Mouse (Mus musculus) midbrain, embryonic 12.5 days (tissue): ENCODE results near the gene S100b. TPM values are rescaled to one million over a fixed set of nuclear protein-coding genes. Genes with fewer than 3 reads are reported as not detected.

Experiments
- ATAC-seq: fragments of 200-750 bp; cut with Nextera tagmentation; 2 replicates; pipeline ENCODE4 v1.8.0; 2017; ENCODE audit warnings: low read depth, moderate TSS enrichment, moderate library complexity; ENCODE audit not compliant: low FRiP score
- H3K27ac ChIP-seq: fragments of 300-500 bp; sonication (generic); replicated peaks from 2 replicates; pipeline ENCODE4 v1.5.1; 2016; ENCODE audit warnings: mild to moderate bottlenecking
- H3K27me3 ChIP-seq: fragments of 300-500 bp; sonication (generic); 2 replicates; pipeline ENCODE4 v1.6.1; 2016; ENCODE audit warnings: mild to moderate bottlenecking
- H3K36me3 ChIP-seq: fragments of 300-500 bp; sonication (generic); 2 replicates; pipeline ENCODE4 v1.6.1; 2016
- H3K4me1 ChIP-seq: fragments of 300-500 bp; sonication (generic); 2 replicates; pipeline ENCODE4 v1.6.1; 2016
- H3K4me2 ChIP-seq: fragments of 300-500 bp; sonication (generic); replicated peaks from 2 replicates; pipeline ENCODE4 v1.6.1; 2016; ENCODE audit warnings: mild to moderate bottlenecking, moderate library complexity
- H3K4me3 ChIP-seq: fragments of 300-500 bp; sonication (generic); 2 replicates; pipeline ENCODE4 v1.5.1; 2016; ENCODE audit warnings: mild to moderate bottlenecking
- H3K9ac ChIP-seq: fragments of 300-500 bp; sonication (generic); replicated peaks from 2 replicates; pipeline ENCODE4 v1.6.1; 2016; ENCODE audit warnings: mild to moderate bottlenecking, moderate library complexity
- H3K9me3 ChIP-seq: fragments of 300-500 bp; sonication (generic); 2 replicates; pipeline ENCODE4 v1.6.1; 2016; ENCODE audit warnings: mild to moderate bottlenecking
- WGBS: fragments of 180-500 bp; shearing (Covaris S2); methylation state at CpG from one replicate; pipeline ENCODE4 v1.1.7; 2016; 5-methylcytosine and 5-hydroxymethylcytosine counted together
- polyA plus RNA-seq: library from polyadenylated mRNA; unstranded; fragments of >200 nt; fragmentation: Nextera tagmentation; extraction: Ambion mirVana; gene quantifications from 2 replicates; pipeline ENCODE4 v1.2.1, GENCODE M21; 2016

S100b gene
- polyA plus RNA-seq, 1 experiment from 2014 or later = 0.98 TPM

DNA sequence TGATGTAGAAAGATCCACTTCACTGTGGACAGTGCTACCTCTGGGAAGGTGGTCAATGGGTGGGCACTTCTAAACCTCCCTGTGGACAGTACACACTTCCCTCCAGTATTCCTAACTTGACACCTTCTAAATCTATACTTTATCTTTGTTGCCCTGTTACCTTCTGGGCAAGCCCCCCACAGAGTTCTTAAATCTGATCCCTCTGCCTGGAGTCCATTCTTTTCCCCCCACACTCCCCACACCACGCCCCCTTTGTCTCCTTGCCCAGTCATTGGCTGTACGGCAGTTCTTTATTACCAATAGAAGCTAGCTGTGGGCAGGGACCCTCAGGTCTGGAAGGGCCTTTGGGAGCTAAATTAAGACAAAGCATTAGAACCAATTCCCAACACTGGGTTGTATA lies 8.5 kb upstream of the S100b start:
- ATAC-seq = no peak
- Histone ChIP-seq H3K36me3 (no peaks in the 10 kb centered on the region), H3K27ac (no peak overlapping the region), H3K4me1 (0 out of 2 replicates have a peak, but pooled peaks cover 5% of the 10 kb centered on the region), H3K9ac (no peak overlapping the region), H3K4me2 (no peak overlapping the region), H3K9me3 (no peaks in the 10 kb centered on the region), H3K27me3 (no peaks in the 10 kb centered on the region), H3K4me3 (no peak overlapping the region)
- 74% methylated on average over 2 of the region's 2 CpGs for WGBS

DNA sequence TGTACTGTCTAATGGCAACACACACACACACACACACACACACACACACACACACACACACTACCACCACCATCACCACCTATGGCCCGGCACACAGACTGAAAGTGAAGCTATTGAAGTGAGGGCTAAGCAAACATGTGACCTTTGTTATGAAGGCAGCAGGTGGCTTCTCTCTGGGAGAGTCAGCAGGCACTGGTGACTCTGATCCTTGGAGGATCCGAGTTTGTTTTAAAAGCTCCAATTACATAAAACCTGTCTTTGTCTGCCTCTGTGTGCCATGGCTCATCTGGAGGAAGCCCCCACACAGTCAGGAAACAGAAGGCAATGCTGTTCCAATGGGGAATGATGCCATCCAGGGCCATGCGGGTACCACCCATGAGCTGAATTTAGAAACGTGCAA lies 7.1 kb upstream of the S100b start:
- Histone ChIP-seq H3K27me3 (no peaks in the 10 kb centered on the region), H3K4me3 (no peak overlapping the region), H3K9me3 (no peaks in the 10 kb centered on the region), H3K27ac (no peak overlapping the region), H3K4me1 (0 out of 2 replicates have a peak, but pooled peaks cover 5% of the 10 kb centered on the region), H3K4me2 (no peak overlapping the region), H3K36me3 (no peaks in the 10 kb centered on the region), H3K9ac (no peak overlapping the region)
- WGBS = 56% methylated on average over 4 of the region's 4 CpGs
- ATAC-seq = no peak

DNA sequence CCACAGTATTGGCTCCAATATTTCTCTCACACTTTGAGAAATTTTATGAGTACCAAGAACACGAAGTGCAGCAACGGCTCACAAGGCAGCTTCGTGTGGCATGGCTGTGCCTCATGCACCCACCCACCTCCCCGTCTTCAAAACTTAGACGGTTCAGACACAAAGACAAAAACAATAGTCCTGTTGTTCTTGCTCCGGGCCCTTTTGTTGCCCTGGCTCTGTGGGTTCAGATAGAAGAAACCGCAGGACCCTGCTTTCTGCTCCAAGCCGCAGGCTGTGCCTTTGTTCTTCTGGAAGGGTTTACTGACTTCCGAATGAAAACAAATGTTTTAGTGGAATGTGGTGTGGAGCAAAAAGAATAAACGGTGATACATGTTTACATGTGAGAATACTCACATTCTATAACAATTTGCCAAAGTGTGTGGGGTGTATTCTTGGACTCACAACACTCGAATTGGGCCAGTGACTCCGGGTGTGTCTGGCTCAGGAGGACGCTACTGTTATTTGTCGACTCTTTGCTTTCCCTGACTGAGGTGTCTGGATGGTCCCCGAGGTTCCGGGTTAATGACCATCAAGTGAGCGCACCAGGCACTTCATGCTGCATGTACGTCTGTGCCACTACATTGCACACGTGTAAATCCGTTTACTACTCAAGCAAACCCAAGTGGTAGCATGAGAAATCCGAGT lies 5.5 kb upstream of the S100b start:
- no peak overlapping the region for H3K27ac ChIP-seq
- H3K27me3 ChIP-seq = no peaks in the 10 kb centered on the region

DNA sequence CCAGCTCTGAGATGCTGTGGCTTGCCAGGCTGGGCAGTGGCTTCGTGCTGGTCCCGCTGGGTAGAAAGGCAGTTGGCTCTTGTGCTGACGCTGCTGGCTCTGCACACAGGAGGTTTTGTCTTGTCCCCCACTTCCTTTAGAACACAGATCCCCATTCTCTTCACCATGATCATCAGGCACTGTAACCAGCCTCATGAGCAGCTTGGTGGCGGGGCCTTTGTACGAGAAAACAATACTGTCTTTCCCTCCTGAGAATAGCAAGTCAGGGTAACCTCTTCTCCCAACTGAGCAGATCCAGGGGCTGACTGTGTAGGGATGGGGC lies 5.0 kb upstream of the S100b start:
- Histone ChIP-seq H3K4me1 (0 out of 2 replicates have a peak, but pooled peaks cover 5% of the 10 kb centered on the region), H3K9ac (no peak overlapping the region), H3K4me2 (no peak overlapping the region), H3K27ac (no peak overlapping the region), H3K36me3 (no peaks in the 10 kb centered on the region), H3K9me3 (no peaks in the 10 kb centered on the region), H3K4me3 (no peak overlapping the region), H3K27me3 (no peaks in the 10 kb centered on the region)
- ATAC-seq = no peak
- WGBS = 78% methylated on average over 5 of the region's 5 CpGs

More for the DNA sequence above, 5.5 kb upstream of the S100b start:
- Histone ChIP-seq H3K4me1 (0 out of 2 replicates have a peak, but pooled peaks cover 5% of the 10 kb centered on the region), H3K36me3 (no peaks in the 10 kb centered on the region), H3K9ac (no peak overlapping the region), H3K4me3 (no peak overlapping the region), H3K9me3 (no peaks in the 10 kb centered on the region), H3K4me2 (no peak overlapping the region)
- 36% methylated on average over 21 of the region's 21 CpGs for WGBS
- no peak for ATAC-seq

DNA sequence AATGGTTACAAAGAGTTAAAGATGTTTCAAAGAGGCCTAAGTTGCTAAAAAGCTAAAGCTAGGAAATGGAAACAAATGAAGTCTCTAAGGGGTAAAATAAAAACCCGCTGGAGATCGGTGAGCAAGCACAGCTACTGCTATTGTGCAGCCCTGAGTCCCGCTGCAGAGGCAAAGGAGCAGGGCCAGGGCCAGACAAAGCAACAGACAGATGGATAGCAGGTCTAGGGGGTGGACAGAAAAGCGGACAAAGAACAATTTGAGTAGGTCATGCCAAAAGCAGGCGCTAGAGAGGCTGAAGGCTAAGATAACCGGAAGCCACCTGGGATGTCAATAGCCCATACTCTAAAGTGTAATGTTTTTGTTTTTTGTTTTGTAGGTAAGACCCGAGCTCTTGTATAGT lies 2.8 kb upstream of the S100b start:
- 76% methylated on average over 7 of the region's 7 CpGs for WGBS
- Histone ChIP-seq H3K36me3 (no peaks in the 10 kb centered on the region), H3K27ac (no peak overlapping the region; the same call in 1 of the 2 replicates), H3K4me1 (0 out of 2 replicates have a peak, but pooled peaks cover 5% of the 10 kb centered on the region), H3K4me3 (no peak overlapping the region), H3K27me3 (no peaks in the 10 kb centered on the region), H3K9me3 (no peaks in the 10 kb centered on the region), H3K4me2 (no peak overlapping the region), H3K9ac (no peak overlapping the region)
- ATAC-seq = no peak

DNA sequence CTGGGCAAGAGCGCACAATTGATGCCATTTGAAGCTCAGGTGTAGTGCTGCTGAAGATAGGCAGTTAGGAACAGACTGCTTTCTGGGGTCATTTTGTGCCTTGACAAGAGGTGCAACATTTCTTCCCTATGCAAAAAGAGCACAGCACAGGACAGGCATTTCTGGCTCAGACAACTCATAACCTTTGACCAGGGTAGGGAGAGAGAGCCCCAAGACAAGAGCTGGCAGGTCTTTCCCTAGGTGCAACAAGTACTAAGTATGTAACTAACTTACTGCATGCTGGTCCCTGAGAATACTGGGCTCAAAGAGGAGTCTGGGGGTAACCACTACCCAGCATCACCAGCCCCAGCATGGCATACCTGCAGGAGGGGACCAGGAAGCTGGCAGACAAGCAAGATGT lies 574 bp upstream of the S100b start:
- Histone ChIP-seq H3K9me3 (no peaks in the 10 kb centered on the region), H3K4me3 (no peak overlapping the region), H3K27ac (no peak overlapping the region), H3K36me3 (no peaks in the 10 kb centered on the region), H3K27me3 (no peaks in the 10 kb centered on the region), H3K4me1 (0 out of 2 replicates have a peak, but pooled peaks cover 1% of the 10 kb centered on the region), H3K4me2 (no peak overlapping the region), H3K9ac (no peak overlapping the region)
- WGBS = 97% methylated on average over 1 of the region's 1 CpGs
- ATAC-seq = no peak

DNA sequence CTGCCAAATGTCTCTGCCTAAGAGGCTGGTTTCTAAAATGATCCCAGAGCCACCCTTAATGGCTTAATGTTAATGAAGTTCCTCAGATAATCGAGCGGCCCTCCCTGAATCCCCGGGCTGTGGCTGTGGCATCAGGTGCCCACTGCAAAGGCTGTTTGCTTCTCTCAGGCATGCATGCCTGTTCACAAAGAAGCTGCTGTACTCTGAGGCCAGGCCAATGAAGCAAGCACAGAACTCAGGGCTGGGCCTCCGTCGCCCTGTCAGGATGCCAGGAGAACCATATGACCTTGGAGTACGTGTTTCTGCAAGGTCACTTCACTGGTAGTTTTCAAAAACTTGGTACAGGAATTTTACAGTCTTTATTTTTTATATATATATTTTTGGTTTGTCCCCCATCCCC lies 2.0 kb downstream of the S100b start:
- ATAC-seq = no peak
- Histone ChIP-seq H3K4me1 (peaks cover 5% of the 10 kb centered on the region; the same call in 1 of the 2 replicates), H3K27ac (no peak overlapping the region), H3K36me3 (no peaks in the 10 kb centered on the region), H3K9ac (no peak overlapping the region), H3K9me3 (no peaks in the 10 kb centered on the region), H3K4me3 (no peak overlapping the region), H3K27me3 (no peaks in the 10 kb centered on the region), H3K4me2 (no peak overlapping the region)
- WGBS = 73% methylated on average over 6 of the region's 6 CpGs

DNA sequence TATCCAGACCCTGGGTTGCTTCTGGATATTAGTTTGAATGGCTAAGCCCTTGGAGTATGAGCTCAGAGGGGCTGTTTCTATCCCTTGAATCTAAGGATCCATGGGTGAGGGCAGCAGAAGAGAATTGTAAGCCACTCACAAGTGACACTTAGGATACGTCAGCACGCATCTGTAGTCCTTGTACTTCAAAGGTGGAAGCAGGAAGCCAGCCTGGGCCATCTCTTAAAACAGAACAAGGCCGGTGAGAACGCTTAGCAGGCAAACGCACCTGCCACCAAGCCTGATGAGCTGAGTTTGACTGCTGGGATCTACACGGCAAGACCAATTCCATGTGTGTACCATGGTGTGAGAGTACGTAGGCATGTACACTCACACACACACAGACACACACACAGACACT lies 3.6 kb downstream of the S100b start:
- Histone ChIP-seq H3K36me3 (no peaks in the 10 kb centered on the region), H3K27me3 (no peaks in the 10 kb centered on the region), H3K9ac (no peak overlapping the region), H3K4me3 (no peak overlapping the region), H3K27ac (no peak overlapping the region), H3K4me1 (peaks cover 5% of the 10 kb centered on the region; the same call in 1 of the 2 replicates), H3K9me3 (no peaks in the 10 kb centered on the region), H3K4me2 (no peak overlapping the region)
- no peak for ATAC-seq
- WGBS = 94% methylated on average over 7 of the region's 7 CpGs

DNA sequence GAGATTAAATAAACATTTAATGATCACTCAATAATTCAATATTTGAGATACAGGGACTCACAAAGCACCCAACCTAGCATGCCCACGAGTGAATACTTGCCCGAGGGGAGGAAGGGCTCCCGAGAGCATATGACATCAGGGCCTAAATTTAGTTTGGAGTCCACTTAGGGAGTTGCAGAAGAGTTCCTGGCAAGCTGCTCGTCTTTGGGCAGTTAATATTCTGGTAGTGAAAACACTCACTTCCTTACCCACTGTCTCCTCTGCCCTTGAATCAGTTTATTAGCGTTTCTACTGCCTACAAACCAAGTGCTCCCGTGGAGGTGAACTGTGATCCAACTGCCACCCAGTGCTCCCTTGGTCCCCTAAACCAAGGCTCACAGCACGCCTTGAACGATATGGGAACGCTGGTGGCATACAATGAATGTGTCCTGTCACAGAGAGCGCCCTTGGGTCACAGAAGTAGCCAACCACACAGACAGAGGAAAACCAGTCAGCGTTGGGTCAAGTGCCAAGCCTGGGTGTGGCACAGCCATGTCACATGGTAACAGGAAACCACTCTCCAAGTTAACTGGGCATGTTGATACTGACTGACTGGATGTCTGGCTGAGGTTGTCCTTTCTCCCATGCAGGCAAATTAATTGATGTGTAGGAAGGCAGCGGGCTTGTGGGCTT lies 4.2 kb downstream of the S100b start:
- no peak for ATAC-seq
- no peaks in the 10 kb centered on the region for H3K36me3 ChIP-seq
- no peaks in the 10 kb centered on the region for H3K27me3 ChIP-seq
- H3K4me3 ChIP-seq = no peak overlapping the region
- peaks cover 5% of the 10 kb centered on the region; the same call in 1 of the 2 replicates for H3K4me1 ChIP-seq
- H3K27ac ChIP-seq = no peak overlapping the region
- no peak overlapping the region for H3K9ac ChIP-seq
- no peaks in the 10 kb centered on the region for H3K9me3 ChIP-seq
- no peak overlapping the region for H3K4me2 ChIP-seq
- WGBS = 87% methylated on average over 12 of the region's 12 CpGs

DNA sequence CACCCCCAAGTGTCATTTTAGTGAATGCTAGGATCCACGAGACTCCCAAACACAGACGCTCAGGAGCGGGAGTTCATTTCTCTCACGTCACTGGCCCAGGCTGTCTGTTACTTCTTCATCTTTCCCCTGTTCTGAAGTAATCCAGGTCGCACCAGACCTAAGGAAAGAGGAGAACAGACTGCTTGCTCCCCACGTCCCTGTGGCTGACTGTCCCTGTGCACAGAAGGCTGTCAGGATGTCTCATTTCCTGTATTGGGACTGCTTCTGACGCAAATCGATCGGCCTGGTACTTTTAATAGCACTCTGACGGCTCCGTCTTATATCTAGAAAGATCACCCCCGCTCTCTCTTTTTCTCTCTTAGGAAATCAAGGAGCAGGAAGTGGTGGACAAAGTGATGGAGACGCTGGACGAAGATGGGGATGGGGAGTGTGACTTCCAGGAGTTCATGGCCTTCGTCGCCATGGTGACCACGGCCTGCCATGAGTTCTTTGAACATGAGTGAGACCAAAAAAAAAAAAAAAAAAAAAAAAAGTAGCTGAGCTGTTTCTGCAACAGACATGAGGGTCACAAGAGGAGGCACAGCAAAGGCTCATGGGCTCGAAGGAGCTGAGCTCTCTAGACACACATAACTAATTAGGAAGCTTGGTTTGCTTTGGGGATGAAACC lies 6.0 kb downstream of the S100b start:
- Histone ChIP-seq H3K4me3 (no peak overlapping the region), H3K4me2 (no peak overlapping the region), H3K36me3 (peaks cover 14% of the 10 kb centered on the region), H3K27me3 (no peaks in the 10 kb centered on the region), H3K9ac (no peak overlapping the region), H3K9me3 (no peaks in the 10 kb centered on the region), H3K27ac (no peak overlapping the region), H3K4me1 (peaks cover 5% of the 10 kb centered on the region; the same call in 1 of the 2 replicates)
- WGBS = 79% methylated on average over 18 of the region's 18 CpGs
- no peak for ATAC-seq

DNA sequence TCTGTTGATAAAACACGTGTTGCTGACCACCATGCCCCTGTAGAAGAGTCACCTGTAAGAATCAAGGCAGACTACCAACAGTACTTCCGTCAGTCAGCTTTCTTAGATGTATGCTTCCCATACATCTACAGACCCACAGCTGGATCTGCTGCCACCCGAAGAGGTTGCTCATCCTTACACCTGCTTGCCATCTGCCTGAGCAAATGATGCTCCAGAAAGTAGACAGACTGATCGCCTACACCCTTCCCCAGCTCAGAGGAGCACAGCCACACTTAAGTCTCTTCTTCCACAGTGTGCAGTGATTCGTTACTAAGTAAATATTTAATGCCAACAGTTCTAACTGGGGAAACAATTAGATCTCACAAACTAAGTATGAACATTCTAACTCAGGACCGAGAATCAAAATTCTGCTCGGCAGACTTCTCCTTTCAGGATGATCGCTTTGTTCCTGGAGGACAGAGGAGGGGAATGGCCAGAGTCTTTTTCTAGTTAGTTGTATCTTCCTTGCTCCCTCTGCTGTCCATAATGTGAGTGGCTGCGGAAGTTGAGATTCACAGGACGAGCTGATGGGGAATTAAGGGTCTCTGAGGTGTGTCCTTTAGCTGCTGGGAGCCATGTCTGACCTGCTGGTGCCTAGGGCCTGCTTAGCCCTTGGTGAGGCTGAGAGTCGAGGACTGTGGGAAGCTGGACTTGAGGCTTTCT lies 6.9 kb downstream of the S100b start:
- 61% methylated on average over 11 of the region's 11 CpGs for WGBS
- peaks cover 22% of the 10 kb centered on the region for H3K36me3 ChIP-seq
- ATAC-seq = no peak

DNA sequence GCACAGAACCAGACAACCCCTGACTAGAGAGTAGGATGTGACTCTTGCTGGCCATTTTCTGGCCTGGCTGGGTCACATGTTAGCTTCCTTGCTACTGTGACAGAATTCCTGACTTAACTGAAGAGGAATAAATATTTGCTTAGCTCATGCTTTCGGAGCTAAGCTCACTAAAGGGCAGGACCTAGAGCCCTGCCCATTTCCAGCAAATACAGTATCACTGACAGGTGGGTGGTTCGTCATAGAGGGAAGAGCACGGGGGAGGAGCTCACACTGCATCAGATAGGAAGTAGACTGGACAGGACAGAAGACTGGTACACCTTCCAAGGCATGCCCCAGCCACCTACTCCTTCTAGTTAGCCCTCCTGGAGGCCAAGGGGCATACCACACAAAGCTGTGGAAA lies 7.8 kb downstream of the S100b start:
- Histone ChIP-seq H3K27ac (no peak overlapping the region), H3K9ac (no peak overlapping the region), H3K4me1 (peaks cover 5% of the 10 kb centered on the region; the same call in 1 of the 2 replicates), H3K9me3 (no peaks in the 10 kb centered on the region), H3K36me3 (peaks cover 29% of the 10 kb centered on the region), H3K4me3 (no peak overlapping the region), H3K27me3 (no peaks in the 10 kb centered on the region), H3K4me2 (no peak overlapping the region)
- 82% methylated on average over 3 of the region's 3 CpGs for WGBS
- ATAC-seq = no peak

More for the DNA sequence above, 6.9 kb downstream of the S100b start:
- no peak overlapping the region for H3K9ac ChIP-seq
- no peak overlapping the region for H3K4me3 ChIP-seq
- H3K27ac ChIP-seq = no peak overlapping the region
- H3K27me3 ChIP-seq = no peaks in the 10 kb centered on the region
- H3K9me3 ChIP-seq = no peaks in the 10 kb centered on the region
- H3K4me1 ChIP-seq = peaks cover 5% of the 10 kb centered on the region; the same call in 1 of the 2 replicates
- H3K4me2 ChIP-seq = no peak overlapping the region
